Mouse (Mus musculus) testis, adult 2 months (tissue): Measurements from ENCODE around the gene Ugt1a6b.

Experiments
- CTCF ChIP-seq: fragments of 200-500 bp; IDR thresholded peaks from 2 replicates; pipeline ENCODE4 v1.5.1; 2012; ENCODE audit warnings: low read depth, mild to moderate bottlenecking, inconsistent platforms, low read length, moderate library complexity; ENCODE audit not compliant: control insufficient read depth, insufficient read depth, insufficient replicate concordance
- POLR2A ChIP-seq: fragments of 200-500 bp; IDR thresholded peaks from 2 replicates; pipeline ENCODE4 v1.6.1; 2012; ENCODE audit warnings: low read depth, mild to moderate bottlenecking, inconsistent platforms, low read length, moderate library complexity; ENCODE audit not compliant: control insufficient read depth

GRCm38 (mm10) chr1:88250023-88250422 lies 147.0 kb downstream of the Ugt1a6b start:
- TF ChIP-seq POLR2A = no peak
- TF ChIP-seq CTCF = no peak
